Mouse (Mus musculus) liver, embryonic 16.5 days (tissue): ENCODE measurements around the gene Lamtor5. TPM values are rescaled to one million over a fixed set of nuclear protein-coding genes. Genes with fewer than 3 reads are reported as not detected.
"Not testable (repeated sequence)": the region's sequence is repeated elsewhere in the genome, so short reads cannot be mapped to it uniquely, and the experiment has no call there.

Experiments
- ATAC-seq: fragments of 200-750 bp; cut with Nextera tagmentation; 2 replicates; pipeline ENCODE4 v1.8.0; 2017; ENCODE audit warnings: low read depth, mild to moderate bottlenecking, moderate number of reproducible peaks, moderate library complexity
- H3K27ac ChIP-seq: fragments of 300-500 bp; sonication (generic); 2 replicates; pipeline ENCODE4 v1.5.1; 2014; ENCODE audit warnings: mild to moderate bottlenecking, low read length
- H3K27me3 ChIP-seq: fragments of 300-500 bp; sonication (generic); 2 replicates; pipeline ENCODE4 v1.6.1; 2014; ENCODE audit warnings: low read depth, low read length, mixed read lengths; ENCODE audit not compliant: control insufficient read depth, insufficient read depth
- H3K36me3 ChIP-seq: fragments of 300-500 bp; sonication (generic); 2 replicates; pipeline ENCODE4 v1.6.1; 2014; ENCODE audit warnings: mild to moderate bottlenecking; ENCODE audit not compliant: control insufficient read depth, insufficient read depth
- H3K4me1 ChIP-seq: fragments of 300-500 bp; sonication (generic); 2 replicates; pipeline ENCODE4 v1.6.1; 2014; ENCODE audit warnings: low read depth, low read length, mixed read lengths; ENCODE audit not compliant: control insufficient read depth
- H3K4me2 ChIP-seq: fragments of 300-500 bp; sonication (generic); 2 replicates; pipeline ENCODE4 v1.6.1; 2014; ENCODE audit warnings: low read depth, low read length, mixed read lengths
- H3K4me3 ChIP-seq: fragments of 300-500 bp; sonication (generic); 2 replicates; pipeline ENCODE4 v1.5.1; 2014; ENCODE audit warnings: low read depth, mild to moderate bottlenecking, low read length
- H3K9ac ChIP-seq: fragments of 300-500 bp; sonication (generic); 2 replicates; pipeline ENCODE4 v1.6.1; 2014; ENCODE audit warnings: low read depth, low read length
- H3K9me3 ChIP-seq: fragments of 300-500 bp; sonication (generic); replicated peaks from 2 replicates; pipeline ENCODE4 v1.6.1; 2016; ENCODE audit warnings: low read length; ENCODE audit not compliant: control insufficient read depth
- WGBS: fragments of 180-500 bp; shearing (Covaris S2); extraction: QIAGEN DNeasy Blood & Tissue Kit; methylation state at CpG from one replicate; pipeline ENCODE4 v1.1.7; 2014; ENCODE audit not compliant: insufficient replicate concordance; 5-methylcytosine and 5-hydroxymethylcytosine counted together
- polyA plus RNA-seq: library from polyadenylated mRNA; unstranded; fragments of >200 nt; fragmentation: Nextera tagmentation; extraction: Ambion mirVana; gene quantifications from 2 replicates; pipeline ENCODE4 v1.2.1, GENCODE M21; 2015

Lamtor5 gene
- polyA plus RNA-seq, 1 experiment from 2014 or later, result 88.2 TPM

GRCm38 (mm10) chr3:107286123-107286522, 7.5 kb downstream of the Lamtor5 start:
- H3K4me3 ChIP-seq, result no peak overlapping the region
- WGBS, result 60% methylated on average over 2 of the region's 2 CpGs
- H3K9me3 ChIP-seq, result no peaks in the 10 kb centered on the region
- H3K4me2 ChIP-seq, result no peak overlapping the region
- H3K9ac ChIP-seq, result no peak overlapping the region
- no peaks in the 10 kb centered on the region; the same call in 1 of the 2 replicates for H3K4me1 ChIP-seq
- no peaks in the 10 kb centered on the region for H3K27me3 ChIP-seq
- H3K36me3 ChIP-seq, result peaks cover 15% of the 10 kb centered on the region
- H3K27ac ChIP-seq, result no peak overlapping the region
- ATAC-seq, result no peak

GRCm38 (mm10) chr3:107287346-107287745, 8.7 kb downstream of the Lamtor5 start:
- no peaks in the 10 kb centered on the region; the same call in 1 of the 2 replicates for H3K4me1 ChIP-seq
- H3K27me3 ChIP-seq, result no peaks in the 10 kb centered on the region
- no peak overlapping the region for H3K27ac ChIP-seq
- no peak overlapping the region for H3K4me3 ChIP-seq
- no peaks in the 10 kb centered on the region for H3K9me3 ChIP-seq
- H3K4me2 ChIP-seq, result no peak overlapping the region
- no peak overlapping the region for H3K9ac ChIP-seq
- ATAC-seq, result no peak
- peaks cover 13% of the 10 kb centered on the region for H3K36me3 ChIP-seq

GRCm38 (mm10) chr3:107290764-107291381, 12.2 kb downstream of the Lamtor5 start, which contains the start of gene Slc16a4:
Gene Slc16a4 (plus strand): TSS chr3:107291230.
- Histone ChIP-seq H3K9ac (no peak within 1 kb of the TSS), H3K27ac (no peak within 1 kb of the TSS), H3K36me3 (no peaks in the 10 kb centered on the region), H3K4me2 (no peak within 1 kb of the TSS), H3K27me3 (no peaks in the 10 kb centered on the region), H3K9me3 (no peaks in the 10 kb centered on the region), H3K4me3 (no peak within 1 kb of the TSS), H3K4me1 (no peaks in the 10 kb centered on the region; the same call in 1 of the 2 replicates)
- WGBS, result 32% methylated on average over 9 of the region's 9 CpGs
- no peak for ATAC-seq

DNA sequence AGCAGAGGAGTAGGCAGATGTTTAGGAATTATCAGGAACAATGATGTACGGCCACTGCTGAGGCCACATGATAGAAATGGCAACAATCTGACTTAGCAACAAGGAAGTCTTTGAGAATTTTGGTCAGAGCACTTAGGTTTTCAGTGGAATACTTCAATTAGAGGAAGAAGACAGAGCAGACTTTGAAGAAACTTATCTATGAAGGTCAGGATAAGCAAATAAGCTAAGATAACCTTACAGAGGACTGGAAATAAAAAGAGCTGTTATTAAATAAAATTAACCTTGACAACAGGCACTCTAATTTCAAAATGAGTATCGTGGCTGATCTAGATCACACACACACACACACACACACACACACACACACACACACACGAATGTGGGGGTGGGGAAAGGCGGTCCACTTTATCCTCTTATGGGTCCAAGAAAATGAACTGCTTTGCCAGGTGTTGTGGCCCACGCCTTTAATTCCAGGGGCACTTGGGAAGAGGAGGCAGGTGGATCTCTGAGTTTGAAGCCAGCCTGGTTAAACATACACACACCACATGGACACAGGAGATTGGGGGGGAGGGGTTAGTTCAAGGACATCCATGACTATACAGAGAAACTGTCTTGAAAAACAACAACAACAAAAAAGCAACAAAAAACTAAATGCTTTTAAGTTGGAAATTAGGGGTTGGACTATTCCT, 17.2 kb downstream of the Lamtor5 start:
- Histone ChIP-seq H3K9me3 (no peaks in the 10 kb centered on the region), H3K9ac (no peak overlapping the region), H3K27me3 (no peaks in the 10 kb centered on the region), H3K36me3 (no peaks in the 10 kb centered on the region), H3K4me1 (no peaks in the 10 kb centered on the region; the same call in 1 of the 2 replicates), H3K4me2 (no peak overlapping the region), H3K4me3 (no peak overlapping the region), H3K27ac (no peak overlapping the region)
- no peak for ATAC-seq
- 64% methylated on average over 5 of the region's 5 CpGs for WGBS

DNA sequence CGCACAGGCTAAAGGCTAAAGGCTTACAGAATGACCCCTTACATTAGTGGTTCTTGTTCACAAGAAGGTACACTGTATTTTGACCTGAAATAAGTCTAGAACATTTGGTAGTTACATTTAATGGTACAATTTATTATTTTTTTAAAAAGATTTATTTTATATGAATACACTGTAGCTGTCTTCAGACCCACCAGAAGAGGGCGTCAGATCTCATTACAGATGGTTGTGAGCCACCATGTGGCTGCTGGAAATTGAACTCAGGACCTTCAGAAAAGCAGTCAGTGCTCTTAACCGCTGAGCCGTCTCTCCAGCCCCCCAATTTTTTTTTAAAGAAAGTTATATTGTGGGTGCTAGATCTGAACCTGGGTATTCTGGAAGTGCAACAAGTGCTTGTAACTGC, 18.3 kb downstream of the Lamtor5 start:
- not testable (repeated sequence) for H3K27me3 ChIP-seq, ATAC-seq
- 76% methylated on average over 4 of the region's 4 CpGs for WGBS

GRCm38 (mm10) chr3:107317338-107317737, 38.7 kb downstream of the Lamtor5 start:
- H3K4me2 ChIP-seq, result no peak overlapping the region
- no peak for ATAC-seq
- H3K9ac ChIP-seq, result no peak overlapping the region
- H3K4me1 ChIP-seq, result peaks cover 4% of the 10 kb centered on the region
- WGBS, result 86% methylated on average over 3 of the region's 3 CpGs
- no peak overlapping the region for H3K27ac ChIP-seq
- no peaks in the 10 kb centered on the region for H3K9me3 ChIP-seq
- H3K27me3 ChIP-seq, result no peaks in the 10 kb centered on the region
- peaks cover 12% of the 10 kb centered on the region for H3K36me3 ChIP-seq
- H3K4me3 ChIP-seq, result no peak overlapping the region

More for the DNA sequence above, 18.3 kb downstream of the Lamtor5 start:
- not testable (repeated sequence) for H3K9ac ChIP-seq, H3K9me3 ChIP-seq, H3K36me3 ChIP-seq, H3K4me2 ChIP-seq, H3K27ac ChIP-seq, H3K4me3 ChIP-seq, H3K4me1 ChIP-seq

GRCm38 (mm10) chr3:107321141-107321540, 42.5 kb downstream of the Lamtor5 start:
- Histone ChIP-seq H3K4me2 (no peak overlapping the region), H3K4me3 (no peak overlapping the region)

DNA sequence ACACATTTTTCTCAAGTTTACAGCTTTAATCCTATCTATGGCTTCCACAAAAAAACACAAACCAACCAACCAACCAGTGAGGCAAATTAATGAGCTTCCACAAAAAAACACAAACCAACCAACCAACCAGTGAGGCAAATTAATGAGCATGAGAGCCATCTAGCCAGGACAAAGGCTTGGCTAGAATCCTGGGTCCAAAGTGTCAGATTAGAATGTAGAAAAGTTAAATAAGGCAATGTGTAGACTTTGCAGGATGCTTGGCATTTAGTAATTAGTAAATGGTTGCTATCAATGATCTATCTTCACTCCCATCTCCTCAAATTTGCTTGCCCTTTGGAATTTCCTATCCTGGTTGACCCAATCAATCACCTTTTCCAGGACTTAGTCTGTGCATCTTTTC, 43.1 kb downstream of the Lamtor5 start:
- Histone ChIP-seq H3K27me3 (no peaks in the 10 kb centered on the region), H3K9ac (no peak overlapping the region), H3K9me3 (no peaks in the 10 kb centered on the region), H3K36me3 (peaks cover 31% of the 10 kb centered on the region), H3K27ac (no peak overlapping the region), H3K4me3 (no peak overlapping the region), H3K4me1 (peaks cover 25% of the 10 kb centered on the region), H3K4me2 (no peak overlapping the region)
- ATAC-seq, result no peak

More at GRCm38 (mm10) chr3:107321141-107321540, 42.5 kb downstream of the Lamtor5 start:
- no peak for ATAC-seq
- H3K4me1 ChIP-seq, result peaks cover 25% of the 10 kb centered on the region
- H3K27ac ChIP-seq, result no peak overlapping the region
- no peak overlapping the region for H3K9ac ChIP-seq
- H3K9me3 ChIP-seq, result no peaks in the 10 kb centered on the region
- peaks cover 30% of the 10 kb centered on the region for H3K36me3 ChIP-seq
- H3K27me3 ChIP-seq, result no peaks in the 10 kb centered on the region
- WGBS, result 85% methylated on average over 2 of the region's 2 CpGs

DNA sequence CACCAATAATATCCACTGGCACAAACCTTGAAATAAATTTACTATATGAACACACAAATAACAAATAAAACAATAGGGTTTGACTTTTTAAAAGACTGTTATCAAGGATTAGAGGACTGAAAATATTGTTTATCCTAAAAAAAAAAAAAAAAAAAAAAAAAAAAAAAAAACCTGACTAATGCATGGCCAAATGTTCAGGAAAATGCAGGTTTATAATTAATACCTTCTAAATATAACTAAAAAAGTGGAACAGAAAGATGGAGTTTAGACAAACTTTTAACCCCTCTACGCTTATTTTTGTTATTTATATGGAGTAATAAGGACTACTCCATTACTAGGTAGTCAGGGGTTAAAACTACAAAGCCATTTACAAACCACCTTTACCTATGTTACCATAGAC, 47.8 kb downstream of the Lamtor5 start:
- Histone ChIP-seq H3K4me3 (no peak overlapping the region), H3K4me1 (peaks cover 37% of the 10 kb centered on the region), H3K9ac (no peak overlapping the region), H3K9me3 (no peaks in the 10 kb centered on the region), H3K27ac (no peak overlapping the region), H3K27me3 (no peaks in the 10 kb centered on the region), H3K4me2 (no peak overlapping the region), H3K36me3 (peaks cover 40% of the 10 kb centered on the region)
- WGBS, result 96% methylated on average over 1 of the region's 1 CpGs
- no peak for ATAC-seq
